Mouse (Mus musculus): ENCODE data around the gene Tlnrd1. TPM values are rescaled to one million over a fixed set of nuclear protein-coding genes. Genes with fewer than 3 reads are reported as not detected.

Gene Tlnrd1
- total RNA-seq, 2 experiments from 2014 or later: 5.0 to 8.3 TPM

DNA sequence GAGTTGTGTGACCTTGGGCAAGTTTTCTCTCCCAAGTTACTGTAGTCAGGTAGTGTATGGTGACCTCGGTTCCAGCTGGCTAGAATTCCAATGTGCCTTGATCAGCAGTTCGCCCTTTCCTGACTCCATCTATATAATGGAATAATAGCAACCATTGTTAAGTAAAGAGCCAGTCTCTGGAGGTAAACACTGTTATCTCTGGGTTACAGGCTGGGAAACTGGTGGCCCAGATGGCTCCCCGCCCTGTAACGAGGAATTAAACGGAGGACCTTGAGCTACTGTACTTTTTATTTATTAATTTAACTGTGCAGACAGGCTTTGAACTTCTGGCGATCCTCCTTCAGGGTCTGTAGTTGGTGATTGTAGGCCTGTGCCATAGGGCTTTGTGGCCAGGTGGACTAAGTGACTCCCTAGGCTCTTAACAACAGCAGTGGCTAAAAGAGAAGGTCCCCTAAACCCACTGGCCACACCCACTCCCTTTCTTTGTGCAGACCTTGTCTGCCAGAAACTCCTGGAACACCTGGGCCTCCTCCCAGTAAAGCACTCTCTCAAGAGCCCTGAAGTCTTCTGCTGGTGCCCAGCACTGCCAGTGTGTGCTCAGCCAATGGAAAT is 922 bp upstream of the Tlnrd1 start:
- ATAC-seq (replicated peaks; ENCODE audit: poor library complexity): peak; percentile 22

GRCm38 (mm10) chr7:83883276-83884020 is 657 bp downstream of the Tlnrd1 start:
- peak; percentile 26 for ATAC-seq (replicated peaks; ENCODE audit: poor library complexity)

- peak; percentile 19 for ATAC-seq (replicated peaks; ENCODE audit: poor library complexity)
Observed at GRCm38 (mm10) chr7:83882633-83883275, 1.4 kb downstream of the Tlnrd1 start.

DNA sequence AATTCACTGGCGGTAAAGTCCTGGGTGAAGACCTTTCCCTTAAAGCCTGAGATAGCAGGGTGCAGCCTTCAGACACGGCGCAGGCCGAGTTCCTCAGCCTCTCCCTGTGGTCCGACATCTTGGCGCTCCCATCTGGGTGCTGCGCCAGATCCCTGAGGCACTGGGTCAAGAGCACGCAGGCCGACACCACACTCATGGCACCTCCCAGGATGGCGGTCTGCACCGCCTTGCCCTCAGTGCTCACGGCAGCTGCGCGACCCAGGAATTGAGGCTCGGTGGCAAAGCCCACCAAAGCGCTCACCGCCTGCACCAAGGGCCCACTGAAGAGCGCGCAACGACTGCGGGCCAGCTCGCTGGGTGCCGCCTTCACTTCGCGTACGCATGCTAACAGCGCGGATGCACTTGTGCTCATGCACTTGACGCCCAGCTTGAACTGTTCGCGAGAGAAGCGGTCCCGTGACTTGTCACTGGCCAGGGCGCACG is 1.9 kb downstream of the Tlnrd1 start:
- ATAC-seq (replicated peaks; ENCODE audit: poor library complexity): no peak

- no peak for ATAC-seq (replicated peaks; ENCODE audit: poor library complexity)
Observed at GRCm38 (mm10) chr7:83878676-83879448, 5.2 kb downstream of the Tlnrd1 start.

DNA sequence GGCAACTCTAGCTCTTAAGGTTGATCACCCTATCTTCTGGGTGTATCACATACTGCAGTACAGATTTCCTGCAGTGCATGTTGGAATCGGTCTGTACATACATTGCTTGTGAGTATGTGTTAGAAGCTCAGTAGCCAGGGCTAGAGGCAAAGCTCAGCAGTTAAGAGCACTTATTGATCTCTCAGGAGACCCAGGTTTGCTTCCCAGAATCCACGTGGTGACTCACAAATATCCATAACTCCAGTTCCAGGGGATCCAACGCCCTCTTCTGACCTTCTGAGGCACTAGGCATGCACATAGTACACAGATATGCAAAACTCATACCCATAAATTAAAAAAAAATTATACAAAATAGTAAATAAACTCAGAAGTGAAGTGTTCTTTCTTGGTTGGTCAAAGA is 7.0 kb downstream of the Tlnrd1 start:
- no peak for ATAC-seq (replicated peaks; ENCODE audit: poor library complexity)

DNA sequence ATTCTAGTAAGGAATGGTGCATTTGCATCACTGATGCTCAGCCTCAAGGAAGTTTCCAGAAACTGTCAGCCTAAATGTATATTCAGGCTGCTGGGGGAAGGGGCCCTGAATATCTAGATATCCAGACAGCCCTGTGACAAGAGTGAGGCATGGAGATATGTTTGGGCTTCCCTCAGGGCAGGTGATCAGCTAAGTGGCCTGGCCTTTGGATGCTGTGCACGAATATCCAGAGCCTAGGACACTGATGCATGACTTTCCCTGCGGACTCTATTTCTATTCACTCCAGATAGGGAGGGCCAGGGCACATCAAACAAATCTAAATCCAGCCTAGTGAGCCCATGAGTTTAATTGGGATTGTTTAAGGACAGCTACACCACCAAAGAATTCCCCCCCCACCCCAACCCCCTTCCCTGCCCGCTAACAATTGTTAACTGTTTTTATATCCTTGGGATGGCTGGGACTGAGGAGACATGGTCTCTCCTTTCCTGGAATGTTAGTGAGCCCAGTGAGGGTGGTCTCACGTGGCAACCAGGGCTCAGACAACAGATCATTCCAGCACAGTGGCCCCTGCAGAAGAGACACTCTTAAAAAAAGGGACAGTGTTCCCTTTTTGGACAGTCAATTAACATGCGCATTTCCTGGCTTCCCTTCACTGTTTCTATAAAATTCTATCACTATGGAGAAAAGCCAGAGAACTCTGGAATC is 14.1 kb downstream of the Tlnrd1 start:
- ATAC-seq (replicated peaks; ENCODE audit: poor library complexity): no peak

DNA sequence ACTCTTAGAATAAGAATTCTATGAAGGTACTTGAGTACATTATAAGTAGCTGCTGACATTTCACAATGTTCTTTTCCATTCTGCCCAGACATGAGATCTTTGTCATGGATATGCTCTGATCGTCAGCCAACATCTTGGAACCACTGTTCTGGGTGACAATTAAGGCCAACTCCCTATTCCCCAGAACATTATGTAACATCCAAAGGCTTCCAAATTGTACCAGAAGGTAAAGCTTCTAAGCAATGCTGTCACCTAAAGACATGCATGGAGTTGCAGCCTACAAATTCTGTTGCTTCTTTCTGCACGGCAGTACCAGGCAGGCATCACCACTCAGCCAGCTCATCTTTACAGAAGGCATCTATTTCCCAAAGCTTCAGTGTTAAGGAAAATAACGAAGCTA is 15.9 kb downstream of the Tlnrd1 start:
- ATAC-seq (replicated peaks; ENCODE audit: poor library complexity): no peak

DNA sequence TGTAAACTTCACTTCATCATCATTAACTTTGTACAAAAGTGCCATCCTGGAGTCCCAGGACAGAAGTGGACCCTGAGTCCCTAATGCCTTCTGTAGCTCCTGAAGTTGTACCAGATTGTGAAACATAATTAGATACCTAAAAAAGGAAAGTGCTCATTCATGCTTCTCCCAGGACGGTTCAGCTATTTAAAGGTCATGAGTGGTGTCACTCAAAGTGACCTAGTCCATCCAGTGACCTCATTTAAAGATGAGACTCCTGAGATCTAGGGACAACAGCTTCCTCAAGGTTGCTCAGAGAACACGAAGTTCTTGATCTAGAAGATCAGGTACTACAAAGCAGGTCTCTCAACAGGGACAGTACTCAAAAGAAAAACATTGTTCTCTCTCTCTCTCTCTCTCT is 20.6 kb downstream of the Tlnrd1 start:
- no peak for ATAC-seq (replicated peaks; ENCODE audit: poor library complexity)

DNA sequence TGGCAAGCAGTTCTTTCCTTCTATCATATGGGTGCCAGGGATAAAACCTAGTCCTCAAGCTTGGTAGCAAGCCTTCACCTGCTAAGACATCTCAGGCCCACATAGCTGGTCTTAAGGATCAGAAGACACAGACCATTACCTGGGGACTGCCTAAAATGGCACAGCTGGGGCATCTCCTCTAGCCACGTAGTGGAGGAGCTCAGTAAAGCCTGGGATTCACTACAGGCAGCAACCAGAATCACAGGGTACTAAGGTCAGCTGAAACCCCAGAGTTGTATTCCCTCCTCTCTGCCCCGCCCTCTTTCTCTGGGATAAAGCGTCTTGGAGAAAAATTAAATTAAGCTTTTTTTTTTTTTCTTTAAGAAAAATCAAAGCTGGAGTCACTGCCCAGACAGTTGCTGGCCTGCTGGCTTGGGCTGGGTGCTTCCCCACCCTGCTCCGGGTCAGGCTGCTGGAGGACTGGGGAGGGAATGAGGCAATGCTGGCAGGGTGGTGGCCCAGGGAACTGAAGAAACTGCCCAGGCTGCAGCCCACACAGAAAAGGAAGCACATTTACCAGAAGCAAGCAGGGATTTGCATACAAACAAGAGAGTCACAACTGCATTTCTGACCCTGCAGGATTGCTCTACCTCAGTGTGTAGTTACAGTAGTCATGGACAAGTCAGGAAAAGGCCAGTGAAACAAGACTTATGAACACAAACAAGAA is 24.6 kb downstream of the Tlnrd1 start:
- ATAC-seq (replicated peaks; ENCODE audit: poor library complexity): peak; percentile 96

DNA sequence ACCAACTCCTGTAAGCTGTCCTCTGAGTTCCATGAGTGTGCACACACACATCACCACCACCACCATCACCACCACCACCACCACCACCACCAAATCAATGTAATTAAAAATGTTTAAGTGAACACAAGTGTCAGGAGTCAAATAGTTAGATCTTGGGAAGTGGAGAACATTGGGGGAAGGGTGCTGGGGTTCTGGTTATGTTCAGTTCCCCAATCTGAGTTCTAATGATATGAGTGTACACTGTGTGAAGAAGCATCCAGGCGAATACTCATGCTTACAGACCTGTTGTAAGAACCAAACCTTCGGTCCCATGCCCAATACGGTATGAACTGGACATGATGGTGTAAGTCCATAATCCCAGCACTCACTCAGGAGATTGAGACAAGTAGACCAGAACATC is 26.2 kb downstream of the Tlnrd1 start:
- ATAC-seq (replicated peaks; ENCODE audit: poor library complexity): no peak

- ATAC-seq (replicated peaks; ENCODE audit: poor library complexity): no peak
Observed at GRCm38 (mm10) chr7:83857208-83857488, 27.0 kb downstream of the Tlnrd1 start.

DNA sequence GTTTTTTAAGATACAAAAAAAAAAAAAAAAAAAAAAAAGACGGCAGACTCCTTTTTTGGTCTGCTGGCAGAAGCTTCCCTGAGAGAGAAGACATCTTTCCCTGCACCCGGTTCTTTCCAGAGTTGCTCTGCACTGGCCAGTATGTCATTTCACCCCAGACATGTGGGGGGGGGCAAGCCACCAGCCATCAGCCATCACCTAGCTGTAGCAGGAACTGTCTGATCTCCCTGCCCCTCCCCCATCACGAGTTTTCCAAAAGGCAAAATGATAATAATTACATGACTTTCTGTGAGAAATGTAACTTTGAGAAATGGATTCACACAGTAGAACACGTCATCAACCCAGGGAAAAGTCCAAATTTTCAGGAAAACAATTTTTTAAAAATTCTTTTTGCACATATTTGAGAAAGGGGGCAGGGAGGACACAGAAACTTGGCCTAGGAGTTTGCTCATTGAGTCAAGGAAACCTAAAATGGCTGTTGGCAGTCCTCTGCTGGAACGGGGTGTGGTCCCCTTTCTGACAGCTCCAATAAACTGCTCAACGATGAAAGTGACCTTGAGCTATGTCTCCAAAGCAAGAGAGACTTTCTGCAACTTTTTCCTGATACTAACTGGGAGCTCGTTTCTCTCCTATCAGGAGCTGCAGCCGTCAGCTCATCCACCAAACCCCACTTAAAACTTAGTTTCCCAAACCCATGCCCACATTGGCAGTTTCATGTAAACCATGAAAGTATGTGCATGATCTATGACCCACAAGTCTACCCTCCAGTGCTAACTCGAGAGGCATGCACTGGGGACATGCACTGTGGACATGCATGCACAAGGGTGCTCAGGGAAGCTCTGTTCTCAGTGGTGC is 27.5 kb downstream of the Tlnrd1 start:
- no peak for ATAC-seq (replicated peaks; ENCODE audit: poor library complexity)

DNA sequence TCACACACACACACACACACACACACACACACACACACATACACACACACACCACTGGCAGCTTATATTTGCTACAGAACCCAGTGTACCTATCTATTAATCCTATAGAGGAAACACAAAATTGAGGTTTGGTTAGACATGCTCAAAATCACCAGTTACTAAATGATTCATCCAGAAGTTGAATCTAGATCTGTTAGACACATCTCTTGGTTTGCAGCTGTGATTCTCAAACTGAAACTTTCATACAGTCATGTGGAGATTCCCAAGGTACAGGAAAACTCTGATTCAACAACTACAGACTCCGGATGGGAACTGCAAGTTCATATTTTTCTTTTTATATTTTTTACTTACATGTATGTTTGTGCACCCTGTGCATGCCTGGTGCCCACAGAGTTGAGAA is 28.9 kb downstream of the Tlnrd1 start:
- ATAC-seq (replicated peaks; ENCODE audit: poor library complexity): no peak

GRCm38 (mm10) chr7:83852381-83853380 is 31.4 kb downstream of the Tlnrd1 start:
- ATAC-seq (replicated peaks; ENCODE audit: poor library complexity): 0 out of 2 replicates have a peak, but pooled peaks have one; percentile 29

- no peak for ATAC-seq (replicated peaks; ENCODE audit: poor library complexity)
Observed at GRCm38 (mm10) chr7:83851569-83852380, 32.3 kb downstream of the Tlnrd1 start.
